Mouse (Mus musculus): ENCODE measurements around the gene Dlg2.

The Dlg2 gene

DNA sequence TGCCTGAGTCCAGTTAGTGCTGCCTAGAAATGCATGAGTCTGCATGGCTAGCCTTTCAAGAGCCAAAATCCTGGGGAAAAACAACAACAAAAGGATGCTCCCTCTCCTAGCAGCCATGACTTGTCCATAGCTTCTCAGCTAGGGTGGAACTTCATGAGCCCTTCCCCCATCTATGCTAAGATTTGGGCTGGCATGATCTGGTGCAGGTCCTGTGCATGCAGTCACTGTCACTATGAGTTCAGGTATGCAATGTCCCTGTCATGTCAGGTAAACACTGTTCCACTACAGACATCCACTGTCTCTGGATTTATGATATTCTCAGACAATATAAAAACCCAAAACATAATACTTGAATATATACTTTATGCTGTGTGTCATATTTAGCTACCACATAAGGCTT, 1563.7 kb downstream of the Dlg2 start:
- POLR2A ChIA-PET: no interaction called here
- CTCF ChIA-PET: no interaction called here

DNA sequence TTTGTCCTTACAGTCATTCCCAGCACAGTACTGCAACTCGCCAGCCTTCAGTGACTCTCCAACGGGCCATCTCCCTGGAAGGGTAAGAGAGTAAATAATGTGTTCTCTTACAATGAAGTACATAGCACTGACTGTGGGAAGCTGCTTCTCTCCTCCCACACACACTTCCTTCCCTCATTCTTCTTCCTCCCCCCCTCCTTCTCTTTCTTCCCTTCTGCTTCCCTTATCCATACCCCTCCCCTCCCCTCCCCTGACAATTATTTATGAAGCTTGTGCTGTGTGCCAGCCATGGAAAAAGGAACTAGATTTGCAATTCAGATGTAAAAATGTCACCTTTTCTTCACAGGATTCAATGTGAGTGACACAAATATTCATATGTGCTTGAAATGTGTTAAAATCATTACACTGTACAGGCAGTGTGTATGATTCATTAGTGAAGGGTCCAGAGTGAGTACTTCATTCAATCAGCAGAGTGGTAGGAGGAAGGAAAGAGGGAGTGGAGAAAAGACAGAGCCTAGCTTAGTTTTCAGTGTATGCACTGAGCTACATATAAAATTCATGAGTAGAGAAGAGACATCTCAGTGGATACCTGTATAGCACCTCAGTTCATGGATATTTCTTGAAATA, 1564.4 kb downstream of the Dlg2 start:
- ChIA-PET POLR2A (no interaction called here), CTCF (no interaction called here)

DNA sequence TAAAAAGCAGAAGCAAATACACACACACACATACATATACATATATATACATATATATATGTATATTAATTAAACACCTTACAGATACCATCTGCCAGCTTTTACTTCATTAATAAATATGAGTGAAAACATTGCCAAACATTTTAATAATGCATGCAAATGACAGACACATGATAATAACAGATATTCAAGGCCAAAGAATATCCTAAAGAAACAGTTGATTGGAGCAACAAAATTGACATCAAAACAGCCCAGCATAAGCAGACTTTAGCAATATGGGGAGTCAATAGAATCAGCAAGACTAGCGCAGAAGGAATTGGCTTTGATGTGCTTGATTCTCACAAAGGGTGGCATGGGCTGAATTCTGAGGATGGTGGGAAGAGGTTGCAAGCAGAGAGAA, 1568.5 kb downstream of the Dlg2 start:
- ChIA-PET POLR2A (no interaction called here), CTCF (interaction anchor here in 1 of 4 experiments (0.5 kb wide), 1 partner anchor 22 kb away, joined by 3 read pairs; no protein-coding TSS in a partner anchor)

DNA sequence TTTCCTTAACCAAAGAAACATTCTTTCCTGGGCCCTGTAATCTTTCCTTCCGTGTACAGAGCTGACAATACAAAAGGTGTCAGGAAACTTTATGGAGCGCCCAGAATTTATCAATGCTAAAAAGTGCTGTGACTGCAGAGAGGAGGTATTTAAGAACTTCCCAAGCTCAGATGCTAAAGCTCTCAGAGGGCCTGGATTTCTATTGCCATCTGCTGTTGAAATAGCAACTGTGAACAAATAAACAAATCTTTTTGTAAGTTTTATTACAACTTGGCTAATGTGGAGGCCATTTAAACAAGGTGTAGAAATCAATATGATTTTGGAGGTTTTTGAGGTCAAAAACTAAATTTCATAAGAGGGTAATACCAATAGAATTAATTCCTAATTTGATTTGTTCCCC, 1570.8 kb downstream of the Dlg2 start:
- POLR2A ChIA-PET: no interaction called here
- CTCF ChIA-PET: no interaction called here

DNA sequence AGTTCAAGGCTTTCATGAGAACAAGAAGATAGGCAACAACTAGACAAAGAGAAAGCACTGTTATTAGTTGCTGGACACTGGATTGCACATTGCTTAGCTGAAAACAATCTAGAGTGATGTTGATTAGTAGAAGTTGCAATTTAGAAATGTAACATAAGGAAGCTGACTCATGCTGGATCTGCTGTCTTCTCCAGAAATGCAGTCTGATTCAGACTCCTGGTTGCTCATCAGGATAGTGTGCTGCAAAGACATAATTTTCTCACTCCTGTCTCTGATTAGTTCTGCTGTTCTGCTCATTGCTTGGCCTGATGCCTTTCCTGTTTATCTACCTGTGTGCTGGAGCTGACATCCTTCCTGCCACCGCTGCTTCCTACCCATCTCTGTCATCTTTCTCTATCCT, 1572.4 kb downstream of the Dlg2 start:
- POLR2A ChIA-PET: no interaction called here
- CTCF ChIA-PET: no interaction called here

GRCm38 (mm10) chr7:92066851-92067250, 1590.4 kb downstream of the Dlg2 start:
- POLR2A ChIA-PET: no interaction called here

GRCm38 (mm10) chr7:92087429-92087828, 1611.0 kb downstream of the Dlg2 start:
- ChIA-PET POLR2A (no interaction called here), CTCF (interaction anchor here in 1 of 4 experiments (0.7 kb wide), 1 partner anchor 168 kb away, joined by 5 read pairs; no protein-coding TSS in a partner anchor)

More at GRCm38 (mm10) chr7:92066851-92067250, 1590.4 kb downstream of the Dlg2 start:
- CTCF ChIA-PET: interaction anchor here in 2 of 4 experiments (0.6 to 0.7 kb wide), 2 partner anchors 22 to 347 kb away, joined by 3 read pairs; no protein-coding TSS in a partner anchor

DNA sequence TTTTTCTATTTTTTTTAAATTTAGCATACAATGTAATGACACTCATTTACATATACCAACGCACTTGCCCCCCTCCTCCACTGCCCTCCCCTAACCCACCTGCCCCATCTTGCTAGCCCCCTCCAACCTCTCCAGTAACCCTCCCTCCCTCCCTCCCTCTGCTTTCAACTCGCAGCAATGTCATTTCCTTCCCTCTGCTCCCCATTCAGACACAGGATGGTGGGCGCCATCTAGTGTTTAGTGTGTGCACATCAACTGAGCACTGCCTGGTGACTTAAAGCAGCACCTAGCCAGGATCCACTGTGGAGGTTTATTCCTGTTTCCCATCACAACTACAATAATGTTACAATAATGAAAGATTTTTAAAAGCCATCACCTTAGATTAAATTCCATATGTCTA, 1617.4 kb downstream of the Dlg2 start:
- CTCF ChIA-PET: interaction anchor here in 1 of 4 experiments (0.8 kb wide), 1 partner anchor 637 kb away, joined by 4 read pairs; no protein-coding TSS in a partner anchor
- POLR2A ChIA-PET: no interaction called here

- POLR2A ChIA-PET: no interaction called here
- CTCF ChIA-PET: no interaction called here
These were observed 1618.7 kb downstream of the Dlg2 start for GRCm38 (mm10) chr7:92095198-92095597.

GRCm38 (mm10) chr7:92100847-92101246, 1624.4 kb downstream of the Dlg2 start:
- POLR2A ChIA-PET: no interaction called here
- CTCF ChIA-PET: interaction anchor here in 1 of 4 experiments (1.0 to 1.2 kb wide), 2 partner anchors 450 kb away, joined by 3 to 4 read pairs; no protein-coding TSS in a partner anchor

DNA sequence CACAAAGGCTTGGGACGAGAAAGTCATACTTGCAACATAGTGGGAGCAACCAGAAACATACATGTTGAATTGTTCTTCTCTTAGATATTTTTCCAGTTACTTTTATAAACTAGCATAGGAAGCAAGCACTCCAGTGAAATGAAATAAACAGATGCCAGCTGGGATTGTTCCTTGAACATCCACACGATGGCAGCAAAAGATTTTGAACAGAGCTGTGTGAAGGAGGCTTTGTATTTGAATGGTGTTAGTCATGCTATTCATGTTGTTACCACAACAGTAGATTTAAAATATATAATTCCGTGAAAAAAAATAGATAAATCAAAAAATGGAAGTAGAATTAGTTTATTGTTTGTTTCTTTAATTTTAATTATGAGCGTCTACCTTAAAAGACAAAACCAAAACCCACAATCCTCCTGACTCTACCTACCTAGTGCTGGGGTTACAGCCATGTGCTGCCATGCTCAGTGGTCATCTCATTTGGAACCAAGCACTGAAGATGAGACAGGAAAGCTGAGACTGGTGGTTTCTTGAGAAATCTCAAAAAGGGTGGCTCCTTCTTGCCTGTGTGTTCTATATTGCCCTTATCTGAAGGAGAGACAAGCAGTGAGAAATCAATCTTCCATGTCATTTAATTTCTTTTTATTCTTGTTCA, 1626.5 kb downstream of the Dlg2 start:
- ChIA-PET POLR2A (no interaction called here), CTCF (interaction anchor here in 3 of 4 experiments (0.5 to 1.6 kb wide), 12 partner anchors 8 to 1943 kb away, joined by 3 to 7 read pairs (median 4); no protein-coding TSS in a partner anchor)

- CTCF ChIA-PET: interaction anchor here in 1 of 4 experiments (1.0 kb wide), 1 partner anchor 445 kb away, joined by 3 read pairs; no protein-coding TSS in a partner anchor
- POLR2A ChIA-PET: no interaction called here
These were observed 1629.0 kb downstream of the Dlg2 start for GRCm38 (mm10) chr7:92105477-92105876.

GRCm38 (mm10) chr7:92105956-92106355, 1629.5 kb downstream of the Dlg2 start:
- CTCF ChIA-PET: interaction anchor here in 1 of 4 experiments (1.0 kb wide), 1 partner anchor 445 kb away, joined by 3 read pairs; no protein-coding TSS in a partner anchor

DNA sequence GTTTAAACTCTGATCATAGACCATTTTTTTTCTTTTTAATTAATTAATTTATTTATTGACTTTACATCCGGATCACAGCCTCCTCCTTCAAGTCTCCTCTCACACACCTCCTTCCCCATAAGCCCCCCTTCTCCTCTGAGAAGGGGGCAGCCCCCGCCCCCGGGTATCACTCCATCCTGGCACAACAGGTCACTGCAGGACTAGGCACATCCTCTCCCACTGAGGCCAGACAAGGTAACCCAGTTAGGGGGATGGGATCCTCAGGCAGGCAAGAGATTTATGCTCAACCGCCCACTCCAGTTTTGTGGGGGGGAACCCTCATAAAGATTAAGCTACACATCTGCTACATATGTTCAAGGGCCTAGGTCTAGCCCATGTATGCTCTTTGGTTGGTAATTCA, 1636.6 kb downstream of the Dlg2 start:
- CTCF ChIA-PET: no interaction called here
- POLR2A ChIA-PET: no interaction called here

More at GRCm38 (mm10) chr7:92105956-92106355, 1629.5 kb downstream of the Dlg2 start:
- POLR2A ChIA-PET: no interaction called here

DNA sequence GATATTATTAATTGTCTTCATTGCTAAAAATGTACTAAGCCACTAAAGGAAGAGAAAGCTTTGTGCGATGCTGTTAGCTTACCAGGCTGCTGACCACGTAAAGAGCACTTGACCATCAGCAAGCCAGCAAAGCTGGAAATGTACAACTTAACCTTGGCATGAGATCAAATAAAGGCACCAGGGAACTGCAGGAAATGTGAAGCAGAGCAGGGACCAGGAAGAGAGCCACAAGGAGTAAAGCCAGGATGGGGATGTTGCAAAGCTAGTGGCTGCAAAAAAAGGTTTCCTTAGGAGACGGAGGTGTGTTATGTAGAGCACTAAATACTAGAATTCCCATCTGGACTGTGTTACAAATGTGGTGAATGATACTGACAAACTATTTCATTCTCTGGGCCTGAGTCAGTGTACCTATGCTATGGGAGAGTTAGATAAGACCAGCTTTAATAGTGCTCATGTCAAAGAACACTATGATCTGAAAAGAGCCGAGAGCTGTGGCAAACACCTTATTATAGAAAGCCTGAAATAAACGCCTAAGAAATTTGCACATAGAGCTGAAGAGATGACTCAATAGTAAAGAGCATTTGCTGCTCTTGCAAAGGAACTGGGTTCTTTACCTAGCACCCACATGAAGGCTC, 1638.9 kb downstream of the Dlg2 start:
- CTCF ChIA-PET: no interaction called here
- POLR2A ChIA-PET: no interaction called here

DNA sequence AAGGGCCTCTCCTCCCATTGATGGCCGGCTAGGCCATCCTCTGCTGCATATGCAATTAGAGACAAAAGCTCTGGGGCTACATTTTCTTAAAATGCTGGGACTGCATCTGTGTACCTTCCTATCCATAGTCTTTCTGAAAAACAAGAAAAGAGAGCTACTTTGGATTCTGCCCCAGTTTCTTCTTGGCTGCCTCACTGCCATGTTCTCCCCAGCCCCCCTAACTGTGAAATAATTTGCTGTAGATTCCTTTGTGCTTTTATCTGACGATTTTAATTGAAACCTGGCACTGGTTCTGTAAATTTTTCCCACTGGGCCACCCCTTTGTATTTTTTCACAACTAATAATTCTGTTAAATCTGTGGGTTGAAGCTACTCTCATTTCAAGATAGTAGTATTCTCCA, 1646.8 kb downstream of the Dlg2 start:
- ChIA-PET POLR2A (no interaction called here), CTCF (no interaction called here)

DNA sequence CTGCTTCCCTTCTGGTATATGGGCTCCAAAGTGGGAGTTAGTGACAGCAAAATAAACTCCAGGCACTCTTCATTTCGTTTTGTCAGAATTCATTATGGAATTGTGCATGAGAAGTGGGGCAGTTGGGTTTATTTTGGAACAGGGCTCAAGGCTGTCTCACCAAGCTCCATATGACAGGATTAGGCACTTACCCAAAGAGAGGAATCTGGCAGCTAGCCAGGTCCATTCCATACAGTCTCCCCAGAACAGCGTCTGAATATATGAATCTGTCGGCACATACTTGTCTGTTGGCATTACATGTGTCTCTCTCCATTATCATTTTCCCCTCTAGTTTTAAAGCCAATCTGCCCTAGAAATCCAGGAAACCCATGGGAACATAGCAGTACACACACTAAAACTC, 1649.4 kb downstream of the Dlg2 start:
- POLR2A ChIA-PET: no interaction called here
- CTCF ChIA-PET: no interaction called here

DNA sequence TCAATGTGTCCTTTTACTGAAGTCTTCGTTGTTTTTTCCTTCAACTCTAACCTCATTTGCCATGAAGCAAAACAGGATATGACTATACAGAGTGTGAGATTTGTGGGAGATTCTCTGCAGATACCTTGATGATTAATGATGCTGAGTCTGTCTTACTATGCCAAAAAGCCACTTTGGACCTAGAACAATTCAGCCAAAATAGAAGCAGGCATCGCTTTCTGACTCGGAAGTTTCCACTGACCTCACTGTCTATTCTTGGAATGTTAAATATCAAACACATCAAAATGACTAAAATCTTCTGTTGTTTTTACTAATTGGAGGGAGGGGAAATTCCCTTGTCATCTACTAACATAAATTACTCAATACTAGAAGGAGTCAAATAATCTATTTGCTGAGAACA, 1657.8 kb downstream of the Dlg2 start:
- ChIA-PET POLR2A (no interaction called here), CTCF (no interaction called here)

DNA sequence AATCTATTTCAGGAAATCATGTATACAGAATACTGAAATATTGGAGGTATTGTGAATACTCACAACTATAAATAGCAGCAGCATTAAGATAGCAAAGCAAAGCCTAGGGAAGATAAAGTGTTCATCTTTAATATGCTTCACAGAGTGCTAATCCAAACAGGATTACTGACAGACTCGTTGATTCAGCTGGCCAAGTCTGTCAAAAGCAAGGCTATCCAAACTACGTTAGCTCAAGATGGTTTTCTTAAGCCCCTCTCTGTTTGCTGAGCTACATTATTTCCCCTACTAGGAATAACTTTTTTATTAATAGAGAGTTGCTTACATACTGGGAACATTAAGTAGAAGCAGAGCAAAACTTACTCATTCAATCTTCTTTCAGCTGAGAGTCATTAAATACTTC, 1659.2 kb downstream of the Dlg2 start:
- CTCF ChIA-PET: no interaction called here
- POLR2A ChIA-PET: no interaction called here

GRCm38 (mm10) chr7:92140051-92140817, 1663.8 kb downstream of the Dlg2 start:
- POLR2A ChIA-PET: no interaction called here
- CTCF ChIA-PET: interaction anchor here in 1 of 4 experiments (0.5 kb wide), 1 partner anchor 343 kb away, joined by 6 read pairs; no protein-coding TSS in a partner anchor

All from embryonic stem cell, embryonic (primary cell).